Mouse (Mus musculus): ENCODE measurements around the gene Mboat2. TPM values are rescaled to one million over a fixed set of nuclear protein-coding genes. Genes with fewer than 3 reads are reported as not detected.

Gene Mboat2
- total and polyA plus RNA-seq, 3 experiments: 0.39 to 4.0 (median 0.76) TPM

- DNase-seq (ENCODE audit: extremely low read depth): no peak
- H3K4me2 ChIP-seq (ENCODE audit: insufficient read depth, low read depth, poor library complexity, severe bottlenecking): no peak overlapping the region
- no peaks in the 10 kb centered on the region for H3K79me2 ChIP-seq (replicated peaks; ENCODE audit: control insufficient read depth, extremely low read depth, insufficient read depth, poor library complexity, severe bottlenecking)
- H3K4me3 ChIP-seq (replicated peaks in 1 of 3; ENCODE audit: low read depth in 2 of 3, low read length in 2 of 3, poor library complexity in 1 of 3): no peak overlapping the region
- no peak for TF ChIP-seq JUND (conservative IDR thresholded peaks at IDR 0.05; ENCODE audit: low read depth, low read length)
- TF ChIP-seq GABPA (IDR thresholded peaks at IDR 0.05; ENCODE audit: insufficient replicate concordance, low read depth, low read length): no peak
- TF ChIP-seq MXI1 (IDR thresholded peaks at IDR 0.05; ENCODE audit: low read depth, low read length): no peak
- TF ChIP-seq ETS1 (conservative IDR thresholded peaks at IDR 0.05; ENCODE audit: low read depth, low read length): no peak
- TF ChIP-seq MAZ (IDR thresholded peaks at IDR 0.05; ENCODE audit: low read depth, low read length): no peak
- no peak for TF ChIP-seq MAX (IDR thresholded peaks at IDR 0.05; ENCODE audit: low read length)
- TF ChIP-seq TBP (conservative IDR thresholded peaks at IDR 0.05; ENCODE audit: low read depth, low read length): no peak
- TF ChIP-seq SMC3 (IDR thresholded peaks at IDR 0.05; ENCODE audit: low read depth, low read length): no peak
- no peak for TF ChIP-seq NRF1 (IDR thresholded peaks at IDR 0.05; ENCODE audit: low read depth, low read length)
- TF ChIP-seq ZMIZ1 (IDR thresholded peaks at IDR 0.05; ENCODE audit: low read depth, low read length): no peak
- TF ChIP-seq MAFK (IDR thresholded peaks at IDR 0.05; ENCODE audit: insufficient replicate concordance, low read length): no peak
- TF ChIP-seq JUN (IDR thresholded peaks at IDR 0.05; ENCODE audit: insufficient read depth, low read depth, low read length): no peak
- no peak for TF ChIP-seq KAT2A (IDR thresholded peaks at IDR 0.05; ENCODE audit: insufficient replicate concordance, low read length)
- TF ChIP-seq TCF12 (IDR thresholded peaks at IDR 0.05; ENCODE audit: low read depth, low read length): no peak
- no peaks in the 10 kb centered on the region for H3K27me3 ChIP-seq (replicated peaks)
- no peak overlapping the region for H3K27ac ChIP-seq (ENCODE audit: insufficient read depth, low read depth)
- dilution Hi-C loops (cut with MboI; ENCODE audit: extremely low pct_ligation_motif_present, extremely low pct_unique_long_range_greater_than_20kb, low sequenced_read_pairs): no loop called here
- in situ Hi-C loops (cut with MboI; ENCODE audit: low pct_ligation_motif_present, low pct_unique_long_range_greater_than_20kb, low sequenced_read_pairs): no loop called here
- no peak overlapping the region for H3K9ac ChIP-seq (ENCODE audit: insufficient read depth, low read depth)
- peaks cover 57 to 85% of the 10 kb centered on the region in 2 experiments for H3K36me3 ChIP-seq (replicated peaks in 1 of 2; ENCODE audit: control insufficient read depth in 1 of 2, insufficient read depth in 1 of 2, low read length in 1 of 2)
- no peaks in the 10 kb centered on the region for H3K4me1 ChIP-seq (ENCODE audit: control insufficient read depth in 1 of 2, insufficient read depth in 2 of 2)
- no peaks in the 10 kb centered on the region for H3K9me3 ChIP-seq (replicated peaks; ENCODE audit: low read length)
Observed at GRCm38 (mm10) chr12:25005350-25005749, 174.7 kb downstream of the Mboat2 start.

- no peaks in the 10 kb centered on the region for H3K79me2 ChIP-seq (replicated peaks; ENCODE audit: control insufficient read depth, extremely low read depth, insufficient read depth, poor library complexity, severe bottlenecking)
- TF ChIP-seq POLR2AphosphoS2 (IDR thresholded peaks at IDR 0.05; ENCODE audit: low read depth, low read length): no peak
- TF ChIP-seq IRF4 (IDR thresholded peaks at IDR 0.05; ENCODE audit: low read depth, low read length): no peak
- no peak for TF ChIP-seq PAX5 (IDR thresholded peaks at IDR 0.05; ENCODE audit: low read length)
- no peak for TF ChIP-seq SIN3A (IDR thresholded peaks at IDR 0.05; ENCODE audit: low read length)
- TF ChIP-seq NELFE (IDR thresholded peaks at IDR 0.05; ENCODE audit: low read depth, low read length): no peak
- TF ChIP-seq E2F4 (IDR thresholded peaks at IDR 0.05; ENCODE audit: insufficient replicate concordance, low read depth, low read length): no peak
- no peak for TF ChIP-seq POLR2A (IDR thresholded peaks at IDR 0.05; ENCODE audit: low read depth, low read length)
- TF ChIP-seq KAT2A (IDR thresholded peaks at IDR 0.05; ENCODE audit: insufficient replicate concordance, low read length): no peak
- no peak for TF ChIP-seq JUND (conservative IDR thresholded peaks at IDR 0.05; ENCODE audit: low read depth, low read length)
- TF ChIP-seq ZKSCAN1 (IDR thresholded peaks at IDR 0.05; ENCODE audit: borderline replicate concordance, low read depth, low read length): no peak
- TF ChIP-seq ZC3H11A (IDR thresholded peaks at IDR 0.05; ENCODE audit: low read depth, low read length): no peak
- no peak for TF ChIP-seq ETS1 (conservative IDR thresholded peaks at IDR 0.05; ENCODE audit: low read depth, low read length)
- no peak for TF ChIP-seq MYC (IDR thresholded peaks at IDR 0.05; ENCODE audit: low read depth, low read length)
- no peak for TF ChIP-seq SMC3 (IDR thresholded peaks at IDR 0.05; ENCODE audit: low read depth, low read length)
- no peak for TF ChIP-seq ELF1 (IDR thresholded peaks at IDR 0.05; ENCODE audit: low read depth, low read length)
- TF ChIP-seq ZMIZ1 (IDR thresholded peaks at IDR 0.05; ENCODE audit: low read depth, low read length): no peak
- TF ChIP-seq MAZ (IDR thresholded peaks at IDR 0.05; ENCODE audit: low read depth, low read length): no peak
- TF ChIP-seq JUN (IDR thresholded peaks at IDR 0.05; ENCODE audit: insufficient read depth, low read depth, low read length): no peak
- no peak for TF ChIP-seq MAX (IDR thresholded peaks at IDR 0.05; ENCODE audit: low read length)
- in situ Hi-C loops (cut with MboI; ENCODE audit: low pct_ligation_motif_present, low pct_unique_long_range_greater_than_20kb, low sequenced_read_pairs): no loop called here
Observed at GRCm38 (mm10) chr12:25009957-25010356, 179.3 kb downstream of the Mboat2 start.

More at GRCm38 (mm10) chr12:25009957-25010356, 179.3 kb downstream of the Mboat2 start:
- H3K27me3 ChIP-seq (replicated peaks): no peaks in the 10 kb centered on the region
- dilution Hi-C loops (cut with MboI; ENCODE audit: extremely low pct_ligation_motif_present, extremely low pct_unique_long_range_greater_than_20kb, low sequenced_read_pairs): no loop called here
- H3K4me3 ChIP-seq (replicated peaks in 1 of 3; ENCODE audit: low read depth in 2 of 3, low read length in 2 of 3, poor library complexity in 1 of 3): no peak overlapping the region
- H3K4me1 ChIP-seq (ENCODE audit: control insufficient read depth in 1 of 2, insufficient read depth in 2 of 2): no peaks in the 10 kb centered on the region
- peaks cover 57 to 86% of the 10 kb centered on the region in 2 experiments for H3K36me3 ChIP-seq (replicated peaks in 1 of 2; ENCODE audit: control insufficient read depth in 1 of 2, insufficient read depth in 1 of 2, low read length in 1 of 2)
- H3K4me2 ChIP-seq (ENCODE audit: insufficient read depth, low read depth, poor library complexity, severe bottlenecking): no peak overlapping the region
- DNase-seq (ENCODE audit: extremely low read depth): no peak
- no peaks in the 10 kb centered on the region for H3K9me3 ChIP-seq (replicated peaks; ENCODE audit: low read length)
- no peak overlapping the region for H3K27ac ChIP-seq (ENCODE audit: insufficient read depth, low read depth)
- no peak overlapping the region for H3K9ac ChIP-seq (ENCODE audit: insufficient read depth, low read depth)

All from CH12.LX (cell line).